Mouse (Mus musculus) neural tube, embryonic 14.5 days (tissue): ENCODE measurements around the gene Extl1. TPM values are rescaled to one million over a fixed set of nuclear protein-coding genes. Genes with fewer than 3 reads are reported as not detected.

ENCODE experiments used
- ATAC-seq: fragments of 200-750 bp; cut with Nextera tagmentation; 2 replicates; pipeline ENCODE4 v1.8.0; 2017; ENCODE audit warnings: low read depth, mild to moderate bottlenecking, moderate TSS enrichment, moderate library complexity
- H3K27ac ChIP-seq: fragments of 300-500 bp; sonication (generic); 2 replicates; pipeline ENCODE4 v1.5.1; 2014; ENCODE audit warnings: low read depth, mild to moderate bottlenecking, control low read depth, low read length, moderate library complexity, mixed read lengths
- H3K27me3 ChIP-seq: fragments of 300-500 bp; sonication (generic); 2 replicates; pipeline ENCODE4 v1.6.1; 2014; ENCODE audit warnings: low read length; ENCODE audit not compliant: control insufficient read depth, insufficient read depth
- H3K36me3 ChIP-seq: fragments of 300-500 bp; sonication (generic); 2 replicates; pipeline ENCODE4 v1.6.1; 2014; ENCODE audit warnings: low read length, mixed read lengths; ENCODE audit not compliant: control insufficient read depth, insufficient read depth
- H3K4me1 ChIP-seq: fragments of 300-500 bp; sonication (generic); 2 replicates; pipeline ENCODE4 v1.6.1; 2014; ENCODE audit warnings: low read length; ENCODE audit not compliant: control insufficient read depth, insufficient read depth
- H3K4me2 ChIP-seq: fragments of 300-500 bp; sonication (generic); 2 replicates; pipeline ENCODE4 v1.6.1; 2014; ENCODE audit warnings: mild to moderate bottlenecking, low read depth, low read length, control low read depth
- H3K4me3 ChIP-seq: fragments of 300-500 bp; sonication (generic); 2 replicates; pipeline ENCODE4 v1.5.1; 2014; ENCODE audit warnings: low read depth, low read length, control low read depth, mixed read lengths
- H3K9ac ChIP-seq: fragments of 300-500 bp; sonication (generic); replicated peaks from 2 replicates; pipeline ENCODE4 v1.6.1; 2014; ENCODE audit warnings: low read depth, mild to moderate bottlenecking, control low read depth, low read length, mixed read lengths
- H3K9me3 ChIP-seq: fragments of 300-500 bp; sonication (generic); 2 replicates; pipeline ENCODE4 v1.6.1; 2016; ENCODE audit warnings: low read length; ENCODE audit not compliant: control insufficient read depth
- WGBS: fragments of 180-500 bp; shearing (Covaris S2); extraction: QIAGEN DNeasy Blood & Tissue Kit; methylation state at CpG from one replicate; pipeline ENCODE4 v1.1.7; 2014; 5-methylcytosine and 5-hydroxymethylcytosine counted together
- polyA plus RNA-seq: library from polyadenylated mRNA; unstranded; fragments of >200 nt; fragmentation: Nextera tagmentation; extraction: Ambion mirVana; gene quantifications from 2 replicates; pipeline ENCODE4 v1.2.1, GENCODE M21; 2014

Extl1 gene
- polyA plus RNA-seq, 1 experiment from 2014 or later, result 0.31 TPM

GRCm38 (mm10) chr4:134315470-134315869, 68.2 kb downstream of the Extl1 start:
- Histone ChIP-seq H3K4me2 (no peak overlapping the region), H3K9ac (no peak overlapping the region), H3K27me3 (no peaks in the 10 kb centered on the region), H3K36me3 (no peaks in the 10 kb centered on the region), H3K27ac (no peak overlapping the region), H3K9me3 (no peaks in the 10 kb centered on the region), H3K4me3 (no peak overlapping the region), H3K4me1 (no peaks in the 10 kb centered on the region)
- 86% methylated on average over 9 of the region's 9 CpGs for WGBS
- no peak for ATAC-seq

DNA sequence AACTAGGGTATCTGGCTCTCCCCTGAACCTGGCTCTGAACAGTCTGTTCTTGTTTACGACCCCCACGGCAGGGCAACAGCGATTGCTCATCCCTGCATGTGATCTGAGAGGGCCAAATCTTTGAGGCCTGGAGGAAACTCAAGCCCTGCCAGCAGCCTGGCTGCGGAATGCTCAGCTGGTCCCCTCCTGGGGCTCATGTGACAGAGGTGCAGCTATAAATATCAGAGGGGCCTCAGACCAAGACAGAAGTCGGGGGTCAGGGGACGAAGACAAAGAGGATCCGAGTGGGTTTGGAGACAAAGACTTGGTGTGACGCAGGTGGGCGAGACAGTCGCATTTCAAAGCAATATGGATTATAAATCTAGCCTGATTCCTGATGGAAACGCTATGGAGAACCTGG, 68.8 kb downstream of the Extl1 start, which contains the start of gene Trim63:
Trim63 (plus strand) TSS at position 245 of the 400 bp plus-strand sequence.
- WGBS, result 15% methylated on average over 11 of the region's 11 CpGs
- Histone ChIP-seq H3K4me3 (no peak within 1 kb of the TSS), H3K36me3 (no peaks in the 10 kb centered on the region), H3K27me3 (no peaks in the 10 kb centered on the region), H3K9ac (0 out of 2 replicates have a peak within 1 kb of the TSS, but pooled peaks have one; percentile 3), H3K4me1 (no peaks in the 10 kb centered on the region), H3K9me3 (no peaks in the 10 kb centered on the region), H3K27ac (no peak within 1 kb of the TSS), H3K4me2 (no peak within 1 kb of the TSS)
- no peak for ATAC-seq

GRCm38 (mm10) chr4:134314081-134314655, 69.5 kb downstream of the Extl1 start:
- ATAC-seq, result no peak
- WGBS, result 76% methylated on average over 4 of the region's 4 CpGs
- Histone ChIP-seq H3K36me3 (no peaks in the 10 kb centered on the region), H3K4me3 (no peak overlapping the region), H3K9ac (no peak overlapping the region), H3K4me2 (no peak overlapping the region), H3K4me1 (no peaks in the 10 kb centered on the region), H3K27ac (no peak overlapping the region), H3K9me3 (no peaks in the 10 kb centered on the region), H3K27me3 (no peaks in the 10 kb centered on the region)

DNA sequence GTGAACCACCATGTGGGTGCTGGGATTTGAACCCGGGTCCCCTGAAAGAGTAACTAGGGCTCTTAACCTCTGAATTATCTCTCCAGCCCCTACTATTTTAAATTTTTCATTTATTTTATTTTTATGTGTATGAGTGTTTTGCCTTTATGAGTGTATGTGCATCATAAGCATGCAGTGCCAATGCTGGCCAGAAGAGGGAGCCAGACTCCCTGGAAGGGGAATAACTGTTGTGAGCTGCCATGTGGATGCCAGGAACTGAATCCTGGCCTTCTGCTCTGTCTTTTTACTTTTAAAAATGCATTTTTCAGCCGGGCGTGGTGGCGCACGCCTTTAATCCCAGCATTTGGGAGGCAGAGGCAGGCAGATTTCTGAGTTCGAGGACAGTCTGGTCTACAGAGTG, 70.7 kb downstream of the Extl1 start:
- 97% methylated on average over 6 of the region's 6 CpGs for WGBS
- ATAC-seq, result no peak

DNA sequence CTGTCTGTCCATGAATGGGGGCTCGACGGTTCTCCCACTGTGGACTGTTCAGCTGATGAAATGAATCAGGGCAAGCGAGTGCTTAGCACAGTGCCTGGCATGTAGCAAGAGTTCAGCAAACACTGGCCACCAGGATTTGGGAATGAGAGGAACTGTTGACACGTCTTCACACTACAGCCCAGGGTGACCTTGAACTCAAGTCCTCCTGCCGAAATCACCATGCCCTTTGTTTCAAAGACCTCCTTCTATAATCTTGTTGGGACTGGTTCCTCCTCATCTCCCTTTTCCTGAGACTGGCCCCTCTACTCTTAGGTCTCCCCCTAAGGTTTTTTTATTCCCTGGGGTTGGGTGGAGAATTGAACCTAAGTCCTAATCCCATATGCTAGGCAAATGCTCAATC, 71.3 kb downstream of the Extl1 start:
- no peak overlapping the region for H3K9ac ChIP-seq
- H3K36me3 ChIP-seq, result no peaks in the 10 kb centered on the region
- no peak overlapping the region for H3K4me2 ChIP-seq
- H3K4me1 ChIP-seq, result peaks cover 3% of the 10 kb centered on the region; the same call in 1 of the 2 replicates
- no peaks in the 10 kb centered on the region for H3K9me3 ChIP-seq
- WGBS, result 91% methylated on average over 5 of the region's 5 CpGs
- H3K4me3 ChIP-seq, result no peak overlapping the region
- H3K27ac ChIP-seq, result no peak overlapping the region
- H3K27me3 ChIP-seq, result no peaks in the 10 kb centered on the region
- ATAC-seq, result no peak

More for the DNA sequence above, 70.7 kb downstream of the Extl1 start:
- H3K27ac ChIP-seq, result no peak overlapping the region
- H3K9ac ChIP-seq, result no peak overlapping the region
- H3K9me3 ChIP-seq, result no peaks in the 10 kb centered on the region
- H3K36me3 ChIP-seq, result no peaks in the 10 kb centered on the region
- no peak overlapping the region for H3K4me3 ChIP-seq
- H3K4me1 ChIP-seq, result no peaks in the 10 kb centered on the region
- H3K27me3 ChIP-seq, result no peaks in the 10 kb centered on the region
- no peak overlapping the region for H3K4me2 ChIP-seq

DNA sequence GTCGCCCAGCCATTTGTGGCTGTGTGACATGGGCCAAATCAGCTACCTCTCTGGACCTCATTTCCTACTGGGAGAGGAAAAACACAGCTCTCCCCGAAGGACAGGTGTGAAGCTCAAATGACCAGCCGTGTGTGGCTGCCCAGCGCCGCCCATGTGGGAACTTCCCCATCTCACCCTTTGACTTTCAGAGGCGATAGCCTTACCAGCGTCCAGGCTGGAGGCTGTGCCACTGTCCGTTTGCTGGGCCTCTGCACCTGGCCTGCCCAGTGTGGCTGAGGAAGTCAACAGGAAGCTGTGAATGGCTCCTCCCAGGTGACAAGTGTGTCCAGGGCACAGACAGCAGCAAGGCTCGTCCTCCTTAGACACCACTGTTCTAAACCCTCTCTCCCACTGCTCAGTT, 71.9 kb downstream of the Extl1 start:
- H3K36me3 ChIP-seq, result no peaks in the 10 kb centered on the region
- peaks cover 5% of the 10 kb centered on the region; the same call in 1 of the 2 replicates for H3K4me1 ChIP-seq
- no peaks in the 10 kb centered on the region for H3K9me3 ChIP-seq
- H3K27ac ChIP-seq, result no peak overlapping the region
- ATAC-seq, result no peak
- WGBS, result 90% methylated on average over 9 of the region's 9 CpGs
- H3K4me2 ChIP-seq, result no peak overlapping the region
- no peak overlapping the region for H3K9ac ChIP-seq
- H3K27me3 ChIP-seq, result no peaks in the 10 kb centered on the region
- no peak overlapping the region for H3K4me3 ChIP-seq

- H3K27me3 ChIP-seq, result no peaks in the 10 kb centered on the region
- no peak for ATAC-seq
- no peaks in the 10 kb centered on the region for H3K36me3 ChIP-seq
- peaks cover 5% of the 10 kb centered on the region; the same call in 1 of the 2 replicates for H3K4me1 ChIP-seq
- no peak overlapping the region for H3K9ac ChIP-seq
- no peaks in the 10 kb centered on the region for H3K9me3 ChIP-seq
- H3K4me3 ChIP-seq, result no peak overlapping the region
- WGBS, result 90% methylated on average over 9 of the region's 9 CpGs
- no peak overlapping the region for H3K4me2 ChIP-seq
- H3K27ac ChIP-seq, result no peak overlapping the region
Measured at GRCm38 (mm10) chr4:134310656-134311055, 73.0 kb downstream of the Extl1 start.

DNA sequence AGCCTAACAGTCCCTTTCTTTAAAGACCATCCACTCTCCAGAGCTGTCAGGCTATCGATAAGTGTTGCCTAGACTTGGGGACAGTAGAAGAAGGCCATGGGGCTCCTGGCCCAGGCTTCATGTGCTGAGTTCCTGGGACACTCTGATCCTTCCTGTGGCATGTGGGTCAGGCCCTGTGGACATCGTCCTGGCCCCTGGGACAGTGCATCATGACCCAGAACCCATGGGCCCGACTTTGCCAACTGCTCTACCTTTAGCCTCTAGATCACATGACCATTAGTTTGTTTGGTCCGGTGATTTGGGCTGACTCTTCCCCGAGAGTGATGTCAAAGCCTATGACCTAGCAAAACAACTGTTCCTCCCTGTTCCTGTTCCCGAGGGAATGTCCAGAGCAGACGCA, 73.5 kb downstream of the Extl1 start:
- no peaks in the 10 kb centered on the region for H3K27me3 ChIP-seq
- no peaks in the 10 kb centered on the region for H3K9me3 ChIP-seq
- no peaks in the 10 kb centered on the region for H3K36me3 ChIP-seq
- no peak for ATAC-seq
- no peak overlapping the region for H3K4me3 ChIP-seq
- H3K4me2 ChIP-seq, result no peak overlapping the region
- WGBS, result 91% methylated on average over 7 of the region's 7 CpGs
- H3K4me1 ChIP-seq, result peaks cover 5% of the 10 kb centered on the region; the same call in 1 of the 2 replicates
- H3K27ac ChIP-seq, result no peak overlapping the region
- no peak overlapping the region for H3K9ac ChIP-seq

- H3K27me3 ChIP-seq, result no peaks in the 10 kb centered on the region
- no peak overlapping the region for H3K9ac ChIP-seq
- H3K4me2 ChIP-seq, result no peak overlapping the region
- H3K9me3 ChIP-seq, result no peaks in the 10 kb centered on the region
- no peak for ATAC-seq
- H3K27ac ChIP-seq, result no peak overlapping the region
- whole genome bisulfite sequencing, result 22% methylated on average over 12 of the region's 12 CpGs
- H3K36me3 ChIP-seq, result no peaks in the 10 kb centered on the region
- H3K4me1 ChIP-seq, result peaks cover 5% of the 10 kb centered on the region; the same call in 1 of the 2 replicates
- H3K4me3 ChIP-seq, result no peak overlapping the region
Measured at GRCm38 (mm10) chr4:134307367-134308072, 76.1 kb downstream of the Extl1 start.
